Mouse (Mus musculus) midbrain, embryonic 16.5 days (tissue): ENCODE measurements around the gene Acy3. TPM values are rescaled to one million over a fixed set of nuclear protein-coding genes. Genes with fewer than 3 reads are reported as not detected.

Source experiments
- ATAC-seq: fragments of 200-750 bp; cut with Nextera tagmentation; 2 replicates; pipeline ENCODE4 v1.8.0; 2017; ENCODE audit warnings: moderate TSS enrichment
- H3K27ac ChIP-seq: fragments of 300-500 bp; sonication (generic); 2 replicates; pipeline ENCODE4 v1.5.1; 2014; ENCODE audit warnings: mild to moderate bottlenecking, low read length, mixed read lengths
- H3K27me3 ChIP-seq: fragments of 300-500 bp; sonication (generic); 2 replicates; pipeline ENCODE4 v1.6.1; 2014; ENCODE audit warnings: low read depth, low read length, mixed read lengths; ENCODE audit not compliant: control insufficient read depth, insufficient read depth
- H3K36me3 ChIP-seq: fragments of 300-500 bp; sonication (generic); 2 replicates; pipeline ENCODE4 v1.6.1; 2014; ENCODE audit warnings: mild to moderate bottlenecking, low read length, moderate library complexity, mixed read lengths; ENCODE audit not compliant: control insufficient read depth, insufficient read depth
- H3K4me1 ChIP-seq: fragments of 300-500 bp; sonication (generic); 2 replicates; pipeline ENCODE4 v1.6.1; 2014; ENCODE audit warnings: mild to moderate bottlenecking, low read length, mixed read lengths; ENCODE audit not compliant: control insufficient read depth, insufficient read depth
- H3K4me2 ChIP-seq: fragments of 300-500 bp; sonication (generic); 2 replicates; pipeline ENCODE4 v1.6.1; 2014; ENCODE audit warnings: mild to moderate bottlenecking, low read length, mixed read lengths
- H3K4me3 ChIP-seq: fragments of 300-500 bp; sonication (generic); 2 replicates; pipeline ENCODE4 v1.5.1; 2014; ENCODE audit warnings: low read depth, mild to moderate bottlenecking, low read length, moderate library complexity, mixed read lengths
- H3K9ac ChIP-seq: fragments of 300-500 bp; sonication (generic); 2 replicates; pipeline ENCODE4 v1.6.1; 2014; ENCODE audit warnings: low read depth, low read length, mixed read lengths
- H3K9me3 ChIP-seq: fragments of 300-500 bp; sonication (generic); replicated peaks from 2 replicates; pipeline ENCODE4 v1.6.1; 2014; ENCODE audit warnings: mild to moderate bottlenecking, low read length, mixed read lengths; ENCODE audit not compliant: control insufficient read depth, poor library complexity, severe bottlenecking
- WGBS: fragments of 180-500 bp; shearing (Covaris S2); extraction: QIAGEN DNeasy Blood & Tissue Kit; methylation state at CpG from one replicate; pipeline ENCODE4 v1.1.7; 2014; 5-methylcytosine and 5-hydroxymethylcytosine counted together
- polyA plus RNA-seq: library from polyadenylated mRNA; unstranded; fragments of >200 nt; fragmentation: Nextera tagmentation; extraction: Ambion mirVana; gene quantifications from 2 replicates; pipeline ENCODE4 v1.2.1, GENCODE M21; 2015

Acy3 gene
- 1.0 and 1.8 TPM in 2 replicates for polyA plus RNA-seq

GRCm38 (mm10) chr19:3986334-3986733, at the start of gene Acy3:
Gene Acy3, plus strand, starts transcription at chr19:3986570.
- no peak for ATAC-seq

GRCm38 (mm10) chr19:3942315-3942714, 44.1 kb upstream of the Acy3 start:
- WGBS = 82% methylated on average over 7 of the region's 7 CpGs
- Histone ChIP-seq H3K9ac (no peak overlapping the region), H3K36me3 (no peaks in the 10 kb centered on the region)

More at GRCm38 (mm10) chr19:3986334-3986733, at the start of gene Acy3:
- Histone ChIP-seq H3K4me2 (no peak within 1 kb of the TSS), H3K9me3 (no peaks in the 10 kb centered on the region), H3K27me3 (no peaks in the 10 kb centered on the region), H3K36me3 (no peaks in the 10 kb centered on the region), H3K27ac (no peak within 1 kb of the TSS), H3K4me1 (no peaks in the 10 kb centered on the region), H3K4me3 (no peak within 1 kb of the TSS), H3K9ac (no peak within 1 kb of the TSS)
- 13% methylated on average over 8 of the region's 8 CpGs for WGBS

GRCm38 (mm10) chr19:3942986-3943735, 43.2 kb upstream of the Acy3 start:
- Histone ChIP-seq H3K9ac (no peak overlapping the region), H3K27ac (no peak overlapping the region), H3K4me1 (no peaks in the 10 kb centered on the region), H3K36me3 (no peaks in the 10 kb centered on the region), H3K4me3 (no peak overlapping the region), H3K27me3 (peaks cover 3% of the 10 kb centered on the region), H3K9me3 (no peaks in the 10 kb centered on the region), H3K4me2 (no peak overlapping the region)
- ATAC-seq = no peak
- WGBS = 25% methylated on average over 27 of the region's 27 CpGs

More at GRCm38 (mm10) chr19:3942315-3942714, 44.1 kb upstream of the Acy3 start:
- Histone ChIP-seq H3K4me3 (no peak overlapping the region), H3K9me3 (no peaks in the 10 kb centered on the region), H3K27ac (no peak overlapping the region), H3K4me1 (no peaks in the 10 kb centered on the region), H3K4me2 (no peak overlapping the region), H3K27me3 (peaks cover 3% of the 10 kb centered on the region)
- ATAC-seq = no peak

DNA sequence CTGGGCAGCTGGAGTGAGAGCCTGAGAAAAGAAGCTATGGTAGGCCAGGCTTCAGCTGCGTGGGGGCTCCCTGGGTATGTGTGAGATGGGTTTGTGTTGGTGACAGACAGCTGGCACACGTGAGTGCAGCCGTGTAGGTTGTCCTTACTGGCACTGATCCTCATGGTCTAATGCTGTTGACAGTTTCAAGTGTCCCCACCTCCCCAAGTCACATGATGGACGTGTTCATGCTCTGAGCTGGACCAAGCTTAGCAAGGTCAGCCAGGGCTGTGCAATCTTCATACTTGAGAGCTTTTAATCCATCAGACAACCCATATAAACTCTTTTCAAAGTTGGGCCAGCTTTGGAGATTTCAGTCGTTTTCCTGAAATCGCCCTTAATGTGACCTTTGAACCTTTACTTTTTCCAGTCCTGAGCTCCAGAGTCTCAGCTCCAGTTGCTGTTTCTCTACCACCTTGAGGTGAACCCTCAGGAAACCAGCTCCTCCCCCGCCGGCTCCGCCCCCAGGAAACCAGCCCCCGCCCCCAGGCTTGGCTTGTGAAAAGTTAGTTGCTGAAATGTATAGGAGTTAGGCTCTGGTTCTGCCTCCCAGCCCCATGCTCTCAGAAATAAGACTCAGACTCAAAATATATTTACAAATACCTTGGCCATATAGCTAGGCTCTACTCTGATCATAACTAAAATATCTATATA, 40.4 kb upstream of the Acy3 start:
- Histone ChIP-seq H3K4me1 (no peaks in the 10 kb centered on the region), H3K27ac (no peak overlapping the region), H3K27me3 (peaks cover 3% of the 10 kb centered on the region), H3K9me3 (no peaks in the 10 kb centered on the region), H3K9ac (no peak overlapping the region), H3K4me2 (no peak overlapping the region), H3K36me3 (no peaks in the 10 kb centered on the region), H3K4me3 (no peak overlapping the region)
- no peak for ATAC-seq
- 34% methylated on average over 10 of the region's 10 CpGs for WGBS

DNA sequence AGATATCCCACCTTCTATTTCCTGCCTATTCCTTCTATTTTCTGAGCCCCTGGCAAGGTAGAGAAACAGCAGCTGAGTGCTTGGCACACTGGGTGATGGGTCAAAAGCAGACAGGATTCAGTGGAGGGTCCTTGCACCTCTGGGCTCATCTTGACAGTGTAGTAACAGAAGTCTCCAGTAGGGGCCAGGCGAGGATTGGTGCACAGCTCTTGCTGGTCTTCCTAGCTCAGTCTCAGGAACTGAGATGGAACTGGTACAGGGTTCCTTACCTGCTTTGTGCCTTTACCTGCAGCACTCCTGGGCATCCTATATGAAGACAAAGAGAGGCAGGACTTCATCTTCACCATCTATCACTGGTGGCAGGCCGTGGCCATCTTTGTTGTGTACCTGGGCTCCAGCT, 39.7 kb upstream of the Acy3 start:
- H3K9me3 ChIP-seq = no peaks in the 10 kb centered on the region
- no peak overlapping the region for H3K27ac ChIP-seq
- no peak overlapping the region for H3K4me3 ChIP-seq
- peak; percentile 58; the same call in 1 of the 2 replicates for ATAC-seq
- H3K9ac ChIP-seq = no peak overlapping the region
- no peaks in the 10 kb centered on the region for H3K4me1 ChIP-seq
- WGBS = 13% methylated on average over 2 of the region's 2 CpGs
- H3K36me3 ChIP-seq = no peaks in the 10 kb centered on the region
- H3K4me2 ChIP-seq = no peak overlapping the region
- H3K27me3 ChIP-seq = peaks cover 3% of the 10 kb centered on the region

DNA sequence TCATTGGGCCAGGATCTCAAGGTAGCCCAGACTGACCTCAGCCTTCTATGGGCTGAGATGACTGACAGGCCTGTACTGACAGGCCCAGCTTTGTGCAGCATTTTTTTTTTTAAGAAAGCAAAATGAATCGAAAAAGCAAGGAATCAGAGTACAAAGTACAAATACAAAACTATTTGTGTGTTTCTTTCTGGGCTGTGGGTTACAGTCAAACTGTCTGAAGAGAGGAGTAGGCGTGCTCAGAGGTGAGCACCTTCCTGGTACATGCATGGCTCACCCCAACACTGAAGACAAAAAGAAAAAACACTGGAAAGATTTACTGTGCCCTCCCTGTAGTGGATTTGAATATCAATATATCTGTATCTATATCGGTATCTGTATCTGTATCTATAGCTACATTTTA, 38.6 kb upstream of the Acy3 start:
- Histone ChIP-seq H3K4me1 (no peaks in the 10 kb centered on the region), H3K4me2 (no peak overlapping the region), H3K4me3 (no peak overlapping the region), H3K27ac (no peak overlapping the region), H3K36me3 (no peaks in the 10 kb centered on the region), H3K27me3 (peaks cover 2% of the 10 kb centered on the region), H3K9ac (no peak overlapping the region), H3K9me3 (no peaks in the 10 kb centered on the region)
- 77% methylated on average over 3 of the region's 3 CpGs for WGBS
- no peak for ATAC-seq

- Histone ChIP-seq H3K4me3 (no peak overlapping the region), H3K27ac (no peak overlapping the region), H3K27me3 (no peaks in the 10 kb centered on the region), H3K4me1 (no peaks in the 10 kb centered on the region), H3K4me2 (no peak overlapping the region), H3K9me3 (no peaks in the 10 kb centered on the region), H3K9ac (no peak overlapping the region), H3K36me3 (no peaks in the 10 kb centered on the region)
- 71% methylated on average over 14 of the region's 14 CpGs for WGBS
- no peak for ATAC-seq
These were observed 37.8 kb upstream of the Acy3 start for GRCm38 (mm10) chr19:3948546-3948945.

DNA sequence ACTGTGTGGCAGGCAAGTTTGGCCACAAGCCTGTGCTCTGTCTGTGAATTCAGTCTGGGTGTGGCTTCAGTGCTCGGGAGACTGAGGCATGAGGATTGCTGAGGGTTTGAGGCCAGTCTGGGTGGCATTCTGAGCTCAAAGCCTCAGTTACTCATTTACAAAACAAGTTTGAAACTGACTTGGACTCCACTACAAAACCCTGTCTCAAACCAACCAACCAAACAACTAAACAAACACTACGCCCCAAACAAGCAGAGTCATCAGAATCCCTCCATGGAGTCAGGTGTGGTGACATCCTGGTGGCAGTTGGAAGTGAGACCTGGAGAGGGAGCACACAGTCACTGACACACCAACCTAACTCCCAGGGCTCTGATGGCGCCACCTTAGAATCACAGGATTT, 36.0 kb upstream of the Acy3 start:
- ATAC-seq = no peak
- Histone ChIP-seq H3K4me2 (no peak overlapping the region), H3K4me3 (no peak overlapping the region), H3K27ac (no peak overlapping the region), H3K36me3 (no peaks in the 10 kb centered on the region), H3K9me3 (no peaks in the 10 kb centered on the region), H3K4me1 (no peaks in the 10 kb centered on the region), H3K9ac (no peak overlapping the region), H3K27me3 (no peaks in the 10 kb centered on the region)
- WGBS = 86% methylated on average over 3 of the region's 3 CpGs

- no peak for ATAC-seq
- no peaks in the 10 kb centered on the region for H3K36me3 ChIP-seq
- H3K9ac ChIP-seq = no peak overlapping the region
- no peak overlapping the region for H3K27ac ChIP-seq
- no peak overlapping the region for H3K4me2 ChIP-seq
- no peaks in the 10 kb centered on the region for H3K27me3 ChIP-seq
- H3K4me3 ChIP-seq = no peak overlapping the region
- H3K9me3 ChIP-seq = no peaks in the 10 kb centered on the region
- H3K4me1 ChIP-seq = no peaks in the 10 kb centered on the region
These were observed 34.9 kb upstream of the Acy3 start for GRCm38 (mm10) chr19:3951461-3951860.
